Mouse (Mus musculus) limb, embryonic 12.5 days (tissue): ENCODE measurements at regions not wholly inside any gene's neighbourhood (a gene's known extent, or its start where the extent isn't known, plus 50 kb on each side); places are given as distances from the start of the nearest gene placed in this dataset.

Source experiments
- ATAC-seq: fragments of 200-750 bp; cut with Nextera tagmentation; 2 replicates; pipeline ENCODE4 v1.8.0; 2017; ENCODE audit warnings: low read depth, moderate TSS enrichment; ENCODE audit not compliant: insufficient number of reproducible peaks, insufficient read depth, low FRiP score, low TSS enrichment
- H3K27ac ChIP-seq: fragments of 300-500 bp; sonication (generic); 2 replicates; pipeline ENCODE4 v1.5.1; 2016; ENCODE audit warnings: mild to moderate bottlenecking, moderate library complexity
- H3K27me3 ChIP-seq: fragments of 300-500 bp; sonication (generic); 2 replicates; pipeline ENCODE4 v1.6.1; 2016; ENCODE audit warnings: mild to moderate bottlenecking, moderate library complexity
- H3K36me3 ChIP-seq: fragments of 300-500 bp; sonication (generic); 2 replicates; pipeline ENCODE4 v1.6.1; 2016; ENCODE audit warnings: mild to moderate bottlenecking, moderate library complexity
- H3K4me1 ChIP-seq: fragments of 300-500 bp; sonication (generic); replicated peaks from 2 replicates; pipeline ENCODE4 v1.6.1; 2016
- H3K4me2 ChIP-seq: fragments of 300-500 bp; sonication (generic); 2 replicates; pipeline ENCODE4 v1.6.1; 2016; ENCODE audit warnings: mild to moderate bottlenecking, moderate library complexity
- H3K4me3 ChIP-seq: fragments of 300-500 bp; sonication (generic); replicated peaks from 2 replicates; pipeline ENCODE4 v1.5.1; 2016; ENCODE audit warnings: mild to moderate bottlenecking
- H3K9ac ChIP-seq: fragments of 300-500 bp; sonication (generic); replicated peaks from 2 replicates; pipeline ENCODE4 v1.6.1; 2016; ENCODE audit warnings: mild to moderate bottlenecking, moderate library complexity
- H3K9me3 ChIP-seq: fragments of 300-500 bp; sonication (generic); 2 replicates; pipeline ENCODE4 v1.6.1; 2016; ENCODE audit warnings: mild to moderate bottlenecking, moderate library complexity
- WGBS: fragments of 180-500 bp; shearing (Covaris S2); methylation state at CpG from one replicate; pipeline ENCODE4 v1.1.7; 2016; 5-methylcytosine and 5-hydroxymethylcytosine counted together

DNA sequence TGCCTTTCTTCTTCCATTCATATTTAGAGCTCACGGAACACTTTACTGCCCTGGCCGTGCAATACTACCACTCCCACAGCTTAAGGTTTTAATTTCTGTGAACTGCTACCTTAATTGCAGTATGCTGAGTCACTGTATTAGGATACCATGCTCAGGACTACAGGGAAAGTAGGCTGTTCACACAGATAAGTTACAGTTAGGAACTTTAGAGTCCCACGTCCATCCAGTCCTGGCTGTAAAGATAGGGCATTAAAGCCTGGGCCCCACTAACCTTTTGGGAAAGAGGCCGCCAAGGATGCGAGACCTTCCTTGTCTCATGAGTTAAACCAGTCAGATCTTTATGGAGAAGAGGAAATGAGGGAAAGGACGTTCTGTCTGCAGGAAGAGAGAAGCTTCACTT, 574.6 kb downstream of the Stpg2 start:
- WGBS = 58% methylated on average over 6 of the region's 6 CpGs
- no peak; the same call in 1 of the 2 replicates for ATAC-seq
- H3K4me2 ChIP-seq = no peak overlapping the region
- H3K36me3 ChIP-seq = no peaks in the 10 kb centered on the region
- no peaks in the 10 kb centered on the region for H3K27me3 ChIP-seq
- H3K27ac ChIP-seq = no peak overlapping the region
- no peak overlapping the region for H3K4me3 ChIP-seq
- H3K9me3 ChIP-seq = no peaks in the 10 kb centered on the region
- no peak overlapping the region for H3K9ac ChIP-seq
- peaks cover 20% of the 10 kb centered on the region for H3K4me1 ChIP-seq

DNA sequence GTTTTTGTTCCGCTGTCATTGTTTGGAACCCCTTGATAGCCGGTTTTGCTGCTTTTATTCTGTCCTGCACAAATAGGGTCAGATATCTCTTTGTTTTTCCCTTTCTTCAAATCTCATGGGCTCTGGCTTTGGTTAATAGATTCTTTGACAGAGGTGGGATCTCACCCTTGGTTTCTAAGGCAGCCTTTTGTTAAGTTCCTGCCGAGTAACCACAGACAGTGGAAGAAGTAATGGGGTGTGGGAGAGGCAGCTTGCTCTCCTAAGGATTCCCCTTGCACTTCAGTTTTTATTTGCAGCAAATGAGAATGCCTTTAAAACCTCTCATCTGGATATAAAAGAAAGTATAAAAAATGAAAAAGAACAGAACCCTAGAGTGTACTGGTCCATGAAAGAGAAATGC, 577.9 kb downstream of the Stpg2 start:
- Histone ChIP-seq H3K9ac (no peak overlapping the region), H3K36me3 (no peaks in the 10 kb centered on the region), H3K27ac (no peak overlapping the region), H3K4me3 (no peak overlapping the region), H3K4me2 (no peak overlapping the region), H3K4me1 (peaks cover 20% of the 10 kb centered on the region), H3K27me3 (no peaks in the 10 kb centered on the region), H3K9me3 (no peaks in the 10 kb centered on the region)
- no peak for ATAC-seq
- whole genome bisulfite sequencing = 80% methylated on average over 3 of the region's 3 CpGs

DNA sequence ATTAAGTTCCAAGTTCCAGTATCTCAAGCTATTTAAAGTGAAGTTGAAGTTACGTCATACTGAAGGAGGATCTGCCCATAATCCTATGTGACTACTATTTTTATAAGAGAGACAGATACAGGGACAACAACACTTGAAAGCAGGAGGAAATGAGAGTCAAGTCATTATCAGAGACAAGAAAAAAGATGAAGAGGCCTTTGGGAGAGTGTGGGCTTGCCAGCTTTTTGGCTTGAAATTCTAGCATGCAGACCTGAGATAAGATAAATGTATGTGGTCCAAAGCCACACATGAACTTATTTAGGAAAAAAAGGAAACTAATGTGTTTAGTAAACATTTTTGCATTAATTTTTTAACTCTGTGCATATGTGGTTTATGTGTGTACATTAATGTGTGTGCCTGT, 581.0 kb downstream of the Stpg2 start:
- Histone ChIP-seq H3K27me3 (no peaks in the 10 kb centered on the region), H3K9me3 (no peaks in the 10 kb centered on the region), H3K4me1 (peaks cover 5% of the 10 kb centered on the region), H3K27ac (no peak overlapping the region), H3K36me3 (no peaks in the 10 kb centered on the region), H3K4me2 (no peak overlapping the region), H3K9ac (no peak overlapping the region), H3K4me3 (no peak overlapping the region)
- 84% methylated on average over 1 of the region's 1 CpGs for WGBS
- ATAC-seq = no peak

DNA sequence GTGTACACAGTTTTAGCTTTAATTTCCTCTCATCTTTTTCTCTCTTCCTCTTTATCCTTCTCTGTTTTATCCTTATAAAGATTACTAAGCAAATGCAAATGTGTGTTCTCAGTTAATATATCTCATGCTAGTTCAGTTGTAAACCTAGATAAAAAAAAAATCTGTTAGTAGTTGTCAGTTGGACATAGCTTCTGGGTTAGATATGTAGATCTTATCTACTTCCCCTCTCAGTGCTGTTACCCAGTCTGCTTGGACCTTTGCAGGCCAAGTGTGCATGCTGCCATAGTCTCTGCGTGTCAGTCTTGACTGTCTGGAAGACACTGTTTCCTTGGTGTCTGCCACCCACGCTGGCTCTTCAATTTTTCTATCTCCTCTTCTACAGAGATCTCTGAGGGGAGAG, 583.4 kb downstream of the Stpg2 start:
- Histone ChIP-seq H3K4me2 (no peak overlapping the region), H3K4me1 (no peaks in the 10 kb centered on the region), H3K27ac (no peak overlapping the region), H3K27me3 (no peaks in the 10 kb centered on the region), H3K9me3 (no peaks in the 10 kb centered on the region), H3K36me3 (no peaks in the 10 kb centered on the region), H3K9ac (no peak overlapping the region), H3K4me3 (no peak overlapping the region)
- WGBS = 89% methylated on average over 2 of the region's 2 CpGs
- no peak for ATAC-seq

DNA sequence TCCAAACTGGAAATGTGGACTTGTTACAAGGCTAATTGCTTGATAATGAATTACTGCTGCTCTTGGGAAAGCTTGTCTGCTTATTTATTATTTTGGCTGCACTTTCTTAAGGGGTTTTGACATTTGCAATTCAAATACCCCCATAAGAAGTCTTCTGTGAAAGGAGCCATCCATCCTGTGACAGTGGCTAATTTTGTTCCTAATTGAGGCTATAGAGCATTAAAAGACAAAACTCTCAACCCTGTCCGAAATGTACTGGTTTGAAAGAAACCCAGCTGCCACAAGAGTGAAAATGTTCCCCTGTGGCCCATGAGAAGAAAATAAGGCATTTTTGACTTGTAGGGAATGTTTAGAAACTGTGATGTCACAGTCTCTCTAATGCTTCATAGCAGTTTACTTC, 591.2 kb downstream of the Stpg2 start:
- H3K36me3 ChIP-seq = no peaks in the 10 kb centered on the region
- WGBS = 90% methylated on average over 1 of the region's 1 CpGs

DNA sequence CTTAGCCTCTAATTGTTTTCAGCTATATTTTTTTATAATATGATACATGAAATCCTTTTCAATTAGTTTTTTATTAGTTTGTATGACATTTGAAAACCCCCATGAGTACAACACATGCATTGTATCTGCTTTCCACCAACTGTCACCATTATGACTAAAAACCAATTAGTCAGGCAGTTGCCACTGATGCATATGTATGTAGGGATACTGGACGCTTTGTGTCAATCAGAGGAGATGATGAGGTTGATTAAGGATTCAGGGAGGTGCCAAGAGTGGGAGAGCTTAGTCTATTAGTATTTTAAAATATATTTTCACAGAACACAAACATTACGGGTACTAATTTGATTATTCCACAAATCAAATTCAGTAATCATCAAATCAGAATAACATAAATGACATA, 593.6 kb downstream of the Stpg2 start:
- ATAC-seq = no peak
- no peaks in the 10 kb centered on the region for H3K4me1 ChIP-seq
- 0 out of 2 replicates have a peak, but pooled peaks cover 4% of the 10 kb centered on the region for H3K9me3 ChIP-seq
- H3K9ac ChIP-seq = no peak overlapping the region
- H3K27me3 ChIP-seq = no peaks in the 10 kb centered on the region
- no peak overlapping the region for H3K4me3 ChIP-seq
- WGBS = 93% methylated on average over 2 of the region's 2 CpGs
- no peaks in the 10 kb centered on the region for H3K36me3 ChIP-seq
- no peak overlapping the region for H3K27ac ChIP-seq
- H3K4me2 ChIP-seq = no peak overlapping the region

More for the DNA sequence above, 591.2 kb downstream of the Stpg2 start:
- Histone ChIP-seq H3K4me2 (no peak overlapping the region), H3K27me3 (no peaks in the 10 kb centered on the region), H3K9me3 (0 out of 2 replicates have a peak, but pooled peaks cover 4% of the 10 kb centered on the region), H3K4me3 (no peak overlapping the region), H3K4me1 (no peaks in the 10 kb centered on the region), H3K27ac (no peak overlapping the region), H3K9ac (no peak overlapping the region)
- ATAC-seq = no peak

DNA sequence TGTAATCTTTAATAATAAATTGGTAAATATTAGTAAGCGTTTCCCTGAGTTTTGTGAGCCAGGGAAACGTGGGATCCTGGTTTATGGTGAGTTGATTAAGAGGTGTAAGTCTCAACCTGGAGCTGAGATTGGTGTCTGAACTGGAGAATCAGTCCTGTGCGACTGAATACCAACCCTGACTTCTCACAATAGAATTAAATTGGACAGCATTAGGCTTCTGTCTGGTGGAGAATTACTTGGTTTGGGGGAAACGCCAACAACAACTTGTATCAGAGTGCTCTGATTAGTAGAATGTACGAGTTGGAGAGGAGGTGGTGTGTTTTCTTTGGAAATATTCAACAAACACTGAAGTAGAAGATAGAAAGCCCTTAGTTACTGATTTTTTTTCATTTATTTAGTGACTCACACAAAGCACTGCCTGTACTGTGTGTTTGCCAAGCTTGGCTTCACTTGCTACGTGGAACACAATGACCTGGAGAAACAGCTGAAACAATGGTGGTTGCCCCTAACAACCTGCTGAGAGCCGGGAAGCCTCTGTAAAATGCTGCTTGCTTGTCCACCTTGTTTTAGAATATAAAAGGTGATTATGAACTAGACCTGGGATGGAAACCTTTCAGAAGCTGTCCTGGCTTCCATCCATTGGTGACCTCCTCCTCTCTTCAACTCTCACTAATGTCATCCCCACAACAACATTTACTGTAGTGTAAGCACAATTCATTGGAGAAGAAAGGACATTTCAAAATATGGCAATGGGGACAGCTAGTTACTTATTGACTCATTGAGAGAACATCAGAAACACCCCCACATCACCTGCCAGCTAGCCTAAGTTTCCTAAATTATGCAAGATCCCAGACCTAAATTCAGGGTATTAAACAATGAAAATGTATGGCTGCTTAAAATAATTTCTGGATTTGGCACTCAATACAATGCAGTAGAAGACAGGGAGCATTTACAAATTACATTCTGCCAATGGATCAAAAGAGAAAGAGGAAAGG, 597.5 kb downstream of the Stpg2 start:
- Histone ChIP-seq H3K36me3 (no peaks in the 10 kb centered on the region), H3K27me3 (no peaks in the 10 kb centered on the region), H3K27ac (no peak overlapping the region), H3K9ac (no peak overlapping the region), H3K4me1 (no peaks in the 10 kb centered on the region), H3K4me2 (no peak overlapping the region), H3K9me3 (no peaks in the 10 kb centered on the region), H3K4me3 (no peak overlapping the region)
- WGBS = 75% methylated on average over 7 of the region's 7 CpGs
- ATAC-seq = no peak

DNA sequence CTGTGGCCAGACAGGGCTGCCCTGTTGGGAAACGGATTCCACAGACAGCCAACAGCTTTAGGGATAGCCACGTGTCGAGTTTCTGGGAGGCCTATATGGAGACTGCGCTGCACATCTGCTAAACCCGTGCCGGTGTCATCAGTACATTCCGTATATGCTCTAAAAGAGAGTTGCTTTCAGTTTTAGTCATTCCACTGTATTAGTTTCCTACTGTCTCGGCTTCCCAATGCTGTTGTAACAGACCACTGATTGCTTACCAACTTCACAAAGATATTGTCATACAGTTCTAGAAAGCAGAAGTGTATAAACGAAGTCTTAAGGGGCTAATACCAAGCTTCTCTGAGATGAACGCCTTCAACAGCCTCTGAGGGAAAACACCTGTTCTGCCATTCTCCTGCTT, 622.5 kb downstream of the Stpg2 start:
- H3K4me3 ChIP-seq = no peak overlapping the region
- H3K4me2 ChIP-seq = no peak overlapping the region
- H3K36me3 ChIP-seq = no peaks in the 10 kb centered on the region
- no peaks in the 10 kb centered on the region for H3K27me3 ChIP-seq
- WGBS = 84% methylated on average over 10 of the region's 10 CpGs
- no peaks in the 10 kb centered on the region for H3K9me3 ChIP-seq
- H3K9ac ChIP-seq = no peak overlapping the region
- H3K27ac ChIP-seq = no peak overlapping the region
- ATAC-seq = no peak
- 0 out of 2 replicates have a peak, but pooled peaks cover 4% of the 10 kb centered on the region for H3K4me1 ChIP-seq

DNA sequence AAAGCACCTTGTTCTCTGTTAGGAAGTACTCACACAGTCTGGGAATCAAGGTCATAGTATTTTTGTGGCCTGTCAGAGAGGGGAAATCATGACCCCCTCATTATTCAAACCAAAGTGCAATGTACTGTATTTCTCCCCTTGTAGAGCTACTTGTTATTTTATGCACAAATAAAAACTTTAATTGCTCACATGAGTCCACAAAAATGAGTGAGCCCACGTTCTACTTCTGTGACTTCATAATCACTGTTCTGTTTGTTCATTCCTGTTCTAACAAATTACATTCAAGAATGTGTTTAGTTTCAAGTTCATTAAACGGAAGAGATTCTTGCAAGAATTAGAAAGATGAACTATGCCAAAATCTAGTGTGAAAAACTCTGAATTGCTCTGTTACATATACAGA, 623.1 kb downstream of the Stpg2 start:
- 59% methylated on average over 2 of the region's 2 CpGs for WGBS
- ATAC-seq = peak; percentile 42; the same call in 1 of the 2 replicates
- no peaks in the 10 kb centered on the region for H3K9me3 ChIP-seq

DNA sequence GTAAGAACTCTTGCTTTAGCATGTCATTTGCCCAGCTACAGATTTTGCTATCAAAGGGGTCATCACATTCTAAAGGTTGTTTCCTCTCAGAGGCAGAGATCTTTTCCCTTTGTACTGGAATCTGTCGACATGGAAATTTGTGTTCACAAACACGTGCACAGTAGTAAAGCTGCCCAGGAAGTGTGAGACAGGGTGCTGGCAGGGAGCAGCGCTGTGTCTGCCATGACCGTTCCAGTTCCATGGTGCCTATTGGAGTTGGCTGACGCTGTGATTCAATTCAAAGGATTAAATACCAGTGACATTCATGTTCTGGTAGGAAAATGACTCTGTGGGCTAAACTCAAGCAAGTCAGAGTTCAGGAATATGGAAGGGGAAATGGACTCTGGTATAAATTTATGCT, 627.1 kb downstream of the Stpg2 start:
- 85% methylated on average over 5 of the region's 5 CpGs for WGBS
- Histone ChIP-seq H3K27ac (no peak overlapping the region), H3K27me3 (no peaks in the 10 kb centered on the region), H3K36me3 (no peaks in the 10 kb centered on the region), H3K9ac (no peak overlapping the region), H3K4me2 (no peak overlapping the region), H3K4me3 (no peak overlapping the region), H3K9me3 (no peaks in the 10 kb centered on the region), H3K4me1 (0 out of 2 replicates have a peak, but pooled peaks cover 4% of the 10 kb centered on the region)
- no peak for ATAC-seq

More for the DNA sequence above, 623.1 kb downstream of the Stpg2 start:
- Histone ChIP-seq H3K4me3 (no peak overlapping the region), H3K36me3 (no peaks in the 10 kb centered on the region), H3K9ac (no peak overlapping the region), H3K27me3 (no peaks in the 10 kb centered on the region), H3K4me1 (0 out of 2 replicates have a peak, but pooled peaks cover 4% of the 10 kb centered on the region), H3K4me2 (no peak overlapping the region), H3K27ac (no peak overlapping the region)

DNA sequence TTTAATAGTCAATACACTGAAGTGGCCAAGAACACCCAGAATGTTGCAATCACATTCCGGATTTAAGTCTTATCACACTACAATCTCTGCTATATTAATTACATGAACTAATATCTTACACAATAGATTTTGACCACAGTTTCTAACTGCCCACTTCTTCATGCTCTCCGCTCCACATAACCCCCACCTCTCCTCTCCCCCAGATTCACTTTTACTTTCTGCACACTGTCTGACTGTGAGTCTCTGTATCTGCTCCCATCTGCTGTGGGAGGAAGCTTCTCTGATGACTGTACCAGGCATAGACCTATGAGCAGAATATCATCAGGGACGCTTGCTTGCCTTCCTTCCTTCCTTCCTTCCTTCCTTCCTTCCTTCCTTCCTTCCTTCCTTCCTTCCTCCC, 636.5 kb downstream of the Stpg2 start:
- Histone ChIP-seq H3K27ac (no peak overlapping the region), H3K4me1 (no peaks in the 10 kb centered on the region), H3K36me3 (no peaks in the 10 kb centered on the region), H3K4me3 (no peak overlapping the region), H3K9ac (no peak overlapping the region), H3K4me2 (no peak overlapping the region), H3K9me3 (no peaks in the 10 kb centered on the region), H3K27me3 (no peaks in the 10 kb centered on the region)
- ATAC-seq = no peak
- 88% methylated on average over 3 of the region's 3 CpGs for WGBS
